Mouse (Mus musculus) kidney, adult 9 months (tissue): ENCODE results near the gene Gdpd5.

Experiments
- DNase-seq: peaks from one replicate; pipeline ENCODE4 v3.0.0; 2022

The Gdpd5 gene

DNA sequence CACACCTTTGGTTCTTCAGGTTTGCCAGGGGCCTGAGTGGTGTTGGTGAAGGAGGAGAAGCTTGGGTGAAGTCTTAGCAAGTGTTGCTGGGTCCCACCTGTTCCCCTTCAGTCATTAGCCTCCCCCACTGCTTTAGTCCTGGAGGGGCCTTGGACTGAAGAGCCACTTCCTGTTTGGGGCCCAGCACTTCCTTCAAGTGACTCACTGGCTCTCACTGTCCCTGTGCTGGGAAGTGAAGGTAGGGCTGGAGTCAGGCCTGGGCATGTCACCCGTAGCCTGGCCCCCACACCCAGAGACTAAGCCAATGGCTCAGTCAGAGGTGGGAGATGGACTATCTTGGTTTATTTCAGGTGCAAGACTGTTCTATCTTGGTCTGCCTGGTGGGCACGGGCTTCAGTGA is 26.4 kb downstream of the Gdpd5 start:
- no peak for DNase-seq

DNA sequence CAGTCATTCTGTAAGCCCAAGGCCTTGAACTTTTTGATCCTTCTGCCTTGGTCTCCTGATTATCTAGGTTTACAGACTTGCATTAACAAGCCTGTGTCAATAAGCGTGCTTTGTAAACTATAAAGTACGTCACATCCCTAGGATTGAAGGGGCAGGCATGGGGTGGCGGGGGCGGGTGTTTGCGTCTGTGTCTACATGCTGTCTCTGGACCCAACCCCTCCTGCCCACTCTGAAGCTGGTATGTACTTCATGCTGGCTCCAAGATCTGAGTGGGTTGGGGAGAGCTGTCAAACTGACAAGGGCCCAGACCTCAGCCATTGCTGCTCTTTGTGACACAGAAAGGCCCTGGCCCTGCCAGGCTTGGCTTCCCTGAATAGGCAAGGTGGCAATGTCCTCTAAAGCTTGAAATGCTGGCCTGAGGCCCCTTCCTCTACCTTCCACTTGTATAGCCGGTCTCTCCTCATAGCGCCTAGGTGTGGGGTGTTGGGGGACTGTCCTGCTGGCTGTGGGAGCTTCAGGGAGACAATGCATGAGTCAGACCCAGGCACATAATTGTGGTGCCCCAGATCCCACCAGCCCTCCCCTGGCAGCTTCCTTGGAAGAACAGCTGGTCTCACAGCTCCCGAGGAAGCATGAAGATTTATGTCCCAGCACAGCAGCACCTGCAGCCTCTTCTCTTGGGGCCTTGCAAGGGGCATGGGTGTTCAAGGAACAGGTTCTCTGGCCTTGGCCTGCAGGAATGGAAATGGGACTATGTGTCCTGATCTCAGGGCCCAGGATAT is 28.4 kb downstream of the Gdpd5 start:
- no peak for DNase-seq

GRCm38 (mm10) chr7:99410315-99410714 is 29.1 kb downstream of the Gdpd5 start:
- DNase-seq: no peak

- no peak for DNase-seq
Measured at GRCm38 (mm10) chr7:99411047-99411779, 30.0 kb downstream of the Gdpd5 start.

DNA sequence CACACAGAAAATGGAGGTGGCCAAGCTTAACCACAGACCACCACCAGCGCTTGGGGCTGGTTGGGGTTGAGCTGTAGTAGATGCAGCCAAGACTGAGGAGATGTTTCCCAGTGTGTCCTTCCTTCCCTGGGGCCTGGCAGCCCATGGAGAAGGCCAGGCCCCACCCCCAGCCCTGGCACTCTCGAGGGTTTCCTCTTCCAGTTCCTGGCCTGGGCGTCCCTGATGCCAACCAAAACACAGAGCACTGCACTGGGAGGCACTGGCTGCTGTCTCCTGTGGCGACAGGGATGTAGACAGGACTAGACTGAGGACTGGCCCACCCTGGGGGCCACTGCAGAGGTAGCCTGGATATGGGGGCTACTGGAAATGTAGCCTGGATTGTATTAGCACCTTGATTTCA is 33.8 kb downstream of the Gdpd5 start:
- DNase-seq: no peak

DNA sequence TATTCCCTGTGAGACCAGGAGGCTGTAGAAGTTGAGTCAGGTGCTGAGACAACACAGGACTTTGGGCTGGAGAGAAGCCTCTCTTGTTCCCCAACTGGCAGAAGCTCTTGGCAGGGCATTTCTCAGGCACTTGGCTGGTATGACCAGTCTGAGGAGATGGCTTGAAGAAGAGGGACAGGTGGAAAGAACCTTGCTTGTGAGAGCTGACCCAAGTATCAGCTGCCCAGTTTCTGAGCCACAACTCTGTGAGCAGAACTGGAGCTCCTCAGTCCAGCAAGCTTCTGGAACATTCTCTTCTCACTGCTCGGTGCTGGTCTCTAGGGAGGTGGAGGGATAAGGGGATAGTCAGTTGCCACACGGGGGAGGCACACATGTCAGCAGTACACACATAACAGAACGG is 38.1 kb downstream of the Gdpd5 start:
- DNase-seq: no peak

- peak; percentile 77 for DNase-seq
Measured at GRCm38 (mm10) chr7:99421006-99421405, 39.8 kb downstream of the Gdpd5 start.

DNA sequence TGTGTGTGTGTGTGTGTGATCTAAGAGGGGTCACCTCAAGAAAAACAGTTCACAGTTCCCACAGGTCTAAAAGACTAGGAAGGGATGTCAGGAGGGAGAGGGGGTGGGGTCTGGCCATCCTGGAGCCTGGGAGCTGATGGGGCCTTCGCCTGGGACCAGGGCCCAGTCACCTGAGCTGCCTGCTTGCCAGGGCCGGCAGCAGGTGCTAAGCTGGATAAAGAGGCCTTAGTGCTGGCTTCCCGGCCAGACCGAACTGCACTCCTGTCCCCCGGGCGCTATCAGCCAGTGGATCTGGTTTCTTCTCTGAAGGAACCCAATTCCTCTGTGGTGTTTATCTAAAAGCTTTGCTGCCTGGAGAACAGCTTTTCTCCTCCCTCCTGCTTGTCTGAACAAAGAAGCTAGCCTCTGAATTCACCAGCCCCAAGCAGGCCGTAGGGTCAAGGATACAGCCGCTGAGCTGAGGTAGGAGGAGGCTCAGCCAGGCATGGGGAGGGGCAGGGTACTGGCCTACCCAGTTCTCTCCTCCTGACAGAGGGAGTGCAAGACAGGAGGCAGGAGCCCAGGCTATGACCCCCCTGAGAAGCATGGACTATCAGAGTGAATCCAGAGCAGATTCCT is 43.4 kb downstream of the Gdpd5 start:
- DNase-seq: no peak

- no peak for DNase-seq
Measured at GRCm38 (mm10) chr7:99425706-99426105, 44.5 kb downstream of the Gdpd5 start.

DNA sequence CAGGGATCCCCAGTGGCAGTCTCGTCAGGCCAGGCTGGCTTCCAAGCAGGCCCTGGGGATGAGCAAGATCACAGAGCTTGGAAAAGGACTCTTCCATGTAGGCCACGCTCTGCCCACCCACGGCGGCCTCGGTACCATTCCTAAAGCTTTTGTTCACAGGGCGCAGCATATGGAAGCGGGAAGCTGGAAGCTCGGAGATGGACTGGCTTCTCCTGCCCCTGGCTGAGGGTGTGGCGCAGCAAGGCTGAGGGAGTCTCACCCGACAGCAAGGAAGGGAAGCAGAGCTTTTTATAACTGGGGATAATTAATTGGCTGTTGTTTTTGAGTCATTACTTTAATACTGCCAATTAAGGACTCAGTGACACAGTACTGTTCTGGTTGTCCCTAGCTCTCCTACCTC is 45.8 kb downstream of the Gdpd5 start:
- no peak for DNase-seq

DNA sequence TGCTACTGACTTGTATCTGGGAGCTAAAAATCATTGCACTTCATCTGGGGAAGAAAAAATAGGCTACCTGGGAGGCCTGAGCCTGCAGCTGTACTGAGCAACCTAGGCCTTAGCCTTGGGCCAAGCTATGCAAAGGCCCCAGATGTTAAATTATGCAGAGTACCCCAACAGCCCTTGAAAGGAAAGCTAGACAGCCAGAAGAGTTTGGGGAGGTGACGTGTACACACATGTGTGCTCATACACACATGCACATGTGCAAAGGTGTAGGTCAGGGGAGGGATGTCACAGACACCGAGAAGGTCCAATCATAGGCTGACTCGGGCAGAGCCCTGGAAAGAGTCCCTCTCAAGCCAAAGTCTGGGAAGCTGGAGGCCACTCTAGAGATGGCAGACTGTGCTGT is 46.8 kb downstream of the Gdpd5 start:
- no peak for DNase-seq

DNA sequence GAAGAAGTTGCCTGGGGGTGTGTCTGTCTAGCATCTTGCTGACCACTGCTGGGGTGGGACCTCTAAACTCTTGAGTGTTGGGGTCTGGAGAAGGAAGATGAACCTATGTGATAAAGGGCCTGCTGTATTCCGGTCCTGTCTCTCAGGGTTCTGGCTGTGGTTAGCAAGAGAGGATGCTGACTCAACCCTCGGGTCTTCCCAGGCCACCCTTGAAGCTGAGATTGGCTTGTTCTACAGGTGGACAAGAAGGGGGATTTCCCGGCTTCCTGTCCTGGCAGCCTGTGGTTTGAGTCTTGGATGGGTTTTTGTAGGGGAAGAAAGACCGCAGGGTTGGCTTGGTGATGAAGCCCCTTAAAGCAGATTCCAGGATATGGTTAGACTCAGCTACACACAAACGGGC is 47.6 kb downstream of the Gdpd5 start:
- DNase-seq: no peak

- no peak for DNase-seq
Measured at GRCm38 (mm10) chr7:99429786-99430185, 48.6 kb downstream of the Gdpd5 start.

DNA sequence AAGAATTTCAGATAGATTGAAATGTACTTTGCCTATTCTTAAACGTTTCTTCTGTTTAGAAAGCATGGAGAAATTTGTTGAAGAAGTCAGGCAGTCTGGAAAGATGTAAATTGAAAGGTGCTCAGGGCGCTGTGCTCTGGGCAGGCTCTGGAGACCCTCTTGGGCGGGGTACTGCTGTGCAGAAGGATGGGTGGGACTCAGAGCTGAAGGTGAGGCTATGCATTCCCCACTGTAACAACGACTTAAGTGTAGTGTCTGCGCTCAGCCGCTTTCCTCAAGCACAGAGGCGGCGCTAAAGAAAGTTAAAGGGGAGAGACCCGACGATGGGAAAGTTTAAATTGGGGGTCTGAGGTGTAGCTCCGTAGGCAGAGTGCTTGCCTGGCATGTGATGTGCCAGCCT is 49.0 kb downstream of the Gdpd5 start:
- DNase-seq: no peak

DNA sequence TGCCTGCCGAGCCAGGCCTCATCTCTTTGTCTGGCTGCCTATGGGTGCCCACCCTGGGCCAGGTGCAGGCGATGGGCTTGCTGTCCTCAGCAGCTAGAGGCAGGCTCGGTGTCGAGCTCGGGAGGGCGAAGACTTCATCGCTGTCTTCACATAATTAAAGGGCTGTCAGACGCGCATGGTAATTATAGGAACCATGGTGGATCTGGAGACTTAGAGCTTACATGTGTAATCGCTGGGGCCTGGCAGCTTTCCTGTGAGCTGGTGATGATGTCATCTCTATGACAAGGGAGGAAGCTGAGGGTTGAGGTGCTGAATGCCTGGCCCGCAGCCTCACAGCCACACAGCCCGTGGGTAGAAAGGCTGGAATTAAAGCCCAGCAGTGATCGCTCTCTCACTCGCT is 51.0 kb downstream of the Gdpd5 start:
- DNase-seq: no peak

DNA sequence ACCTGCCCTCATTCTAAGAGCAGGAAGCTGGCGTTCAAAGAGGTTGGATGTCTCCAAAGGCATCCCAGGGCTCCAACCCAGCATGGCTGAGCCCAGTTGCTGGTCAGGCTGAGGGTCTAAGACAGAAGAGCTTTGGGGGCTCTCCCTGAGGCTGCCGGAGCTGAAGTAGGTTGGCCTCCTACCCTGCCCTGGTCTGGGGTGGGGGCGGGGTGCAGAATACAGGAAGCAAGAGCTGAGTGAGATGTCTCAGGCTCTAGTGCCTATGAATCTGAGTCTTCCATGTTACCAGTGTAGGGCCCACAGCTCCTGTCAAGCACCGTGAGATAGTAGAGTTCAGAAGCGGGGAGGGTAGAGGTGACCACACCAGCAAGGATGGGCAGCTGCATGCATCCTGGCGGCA is 51.6 kb downstream of the Gdpd5 start:
- no peak for DNase-seq

GRCm38 (mm10) chr7:99434672-99435250 is 53.5 kb downstream of the Gdpd5 start:
- no peak for DNase-seq

GRCm38 (mm10) chr7:99436530-99436929 is 55.3 kb downstream of the Gdpd5 start:
- no peak for DNase-seq

- no peak for DNase-seq
Measured at GRCm38 (mm10) chr7:99438881-99439280, 57.7 kb downstream of the Gdpd5 start.

GRCm38 (mm10) chr7:99441534-99442072 is 60.4 kb downstream of the Gdpd5 start:
- DNase-seq: peak; percentile 87

GRCm38 (mm10) chr7:99443164-99443563 is 62.0 kb downstream of the Gdpd5 start:
- DNase-seq: no peak

- no peak for DNase-seq
Measured at GRCm38 (mm10) chr7:99444012-99444411, 62.8 kb downstream of the Gdpd5 start.

GRCm38 (mm10) chr7:99445833-99446232 is 64.6 kb downstream of the Gdpd5 start:
- DNase-seq: no peak
